Mouse (Mus musculus): ENCODE data around the gene Defb30. TPM values are rescaled to one million over a fixed set of nuclear protein-coding genes. Genes with fewer than 3 reads are reported as not detected.

The Defb30 gene
- total and polyA plus RNA-seq, 2 experiments from 2014 or later, result not detected

DNA sequence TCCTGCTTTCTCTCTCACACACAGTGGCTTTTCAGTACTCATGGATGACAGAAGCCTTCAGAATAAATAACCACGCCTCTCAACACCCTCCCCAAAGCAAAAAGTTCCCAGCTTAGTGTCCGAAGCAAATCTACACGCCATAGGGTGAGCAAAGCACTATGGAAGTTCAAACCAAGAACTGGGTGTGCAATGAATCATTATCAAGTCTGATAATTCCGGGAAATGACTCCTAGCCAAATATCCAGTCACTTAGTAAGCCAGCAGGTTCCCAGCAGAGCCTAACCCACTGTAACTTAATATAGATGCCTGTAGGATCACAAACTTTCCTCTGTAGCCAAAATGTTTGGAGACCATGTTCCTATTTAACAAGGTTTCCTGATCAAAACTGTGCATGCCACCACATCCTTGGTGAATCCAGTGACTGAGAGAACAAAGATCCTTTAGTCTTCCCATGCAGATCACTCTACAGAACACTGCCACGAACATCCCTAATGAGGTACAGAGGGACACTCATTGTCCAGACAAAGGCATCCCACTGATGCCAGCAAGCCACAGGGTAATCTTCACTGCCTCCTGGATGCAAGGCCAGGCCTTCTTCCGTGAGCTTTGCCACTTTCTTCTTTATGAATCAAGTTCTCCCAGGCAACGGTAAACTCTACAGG is 57.8 kb downstream of the Defb30 start:
- H3K9me3 ChIP-seq (replicated peaks; ENCODE audit: control insufficient read depth, low read length), result no peaks in the 10 kb centered on the region
- H3K4me1 ChIP-seq (ENCODE audit: control insufficient read depth, insufficient read depth), result no peaks in the 10 kb centered on the region; the same call in none of the 2 replicates
- no peak overlapping the region for H3K4me2 ChIP-seq (ENCODE audit: low read depth, low read length)
- no peak overlapping the region for H3K27ac ChIP-seq (ENCODE audit: low read depth)
- DNase-seq (ENCODE audit: low spot score) (no peak), ATAC-seq (ENCODE audit: insufficient read depth, low read depth) (no peak)
- H3K4me3 ChIP-seq (ENCODE audit: low read depth, low read length), result no peak overlapping the region
- no peak overlapping the region for H3K9ac ChIP-seq (replicated peaks; ENCODE audit: low read depth, low read length)
- 59% methylated on average over 7 of the region's 7 CpGs for WGBS
- TF ChIP-seq CTCF (IDR thresholded peaks at IDR 0.05; ENCODE audit: low read depth) (no peak), EP300 (IDR thresholded peaks at IDR 0.05; ENCODE audit: low read depth) (no peak)
- no peaks in the 10 kb centered on the region for H3K36me3 ChIP-seq (replicated peaks; ENCODE audit: control insufficient read depth, insufficient read depth, low read length)
- no peaks in the 10 kb centered on the region for H3K27me3 ChIP-seq (ENCODE audit: control insufficient read depth, insufficient read depth, low read length)

DNA sequence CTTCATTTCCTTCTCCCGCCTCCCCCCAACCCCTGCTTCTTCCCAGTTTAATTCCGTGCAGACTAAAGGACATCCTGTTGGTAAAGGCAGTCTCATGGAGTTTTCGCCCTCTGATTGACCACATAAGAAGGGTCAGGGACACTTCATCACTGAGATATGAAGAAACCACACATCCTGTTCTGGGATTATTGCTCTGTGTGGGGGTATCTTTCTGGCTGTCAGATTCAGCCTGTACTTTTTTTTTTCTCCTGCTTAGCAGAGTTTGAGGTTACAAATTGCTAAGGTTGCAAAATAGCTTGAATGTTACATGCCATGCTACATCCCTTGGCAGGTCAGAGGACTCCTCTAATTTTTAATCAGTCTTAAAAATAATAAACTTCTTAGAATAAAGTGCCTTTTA is 58.5 kb downstream of the Defb30 start:
- ATAC-seq (ENCODE audit: insufficient read depth, low read depth), result no peak
- H3K36me3 ChIP-seq (replicated peaks; ENCODE audit: control insufficient read depth, insufficient read depth, low read length), result no peaks in the 10 kb centered on the region
- H3K4me2 ChIP-seq (ENCODE audit: low read depth, low read length), result no peak overlapping the region
- H3K4me3 ChIP-seq (ENCODE audit: low read depth, low read length), result no peak overlapping the region
- 56% methylated on average over 3 of the region's 3 CpGs for WGBS
- no peak for TF ChIP-seq EP300 (IDR thresholded peaks at IDR 0.05; ENCODE audit: low read depth)
- TF ChIP-seq CTCF (IDR thresholded peaks at IDR 0.05; ENCODE audit: low read depth), result no peak
- H3K27ac ChIP-seq (ENCODE audit: low read depth), result no peak overlapping the region
- H3K9ac ChIP-seq (replicated peaks; ENCODE audit: low read depth, low read length), result no peak overlapping the region
- DNase-seq (ENCODE audit: low spot score), result no peak
- no peaks in the 10 kb centered on the region for H3K27me3 ChIP-seq (ENCODE audit: control insufficient read depth, insufficient read depth, low read length)
- no peaks in the 10 kb centered on the region for H3K9me3 ChIP-seq (replicated peaks; ENCODE audit: control insufficient read depth, low read length)
- H3K4me1 ChIP-seq (ENCODE audit: control insufficient read depth, insufficient read depth), result no peaks in the 10 kb centered on the region; the same call in none of the 2 replicates

DNA sequence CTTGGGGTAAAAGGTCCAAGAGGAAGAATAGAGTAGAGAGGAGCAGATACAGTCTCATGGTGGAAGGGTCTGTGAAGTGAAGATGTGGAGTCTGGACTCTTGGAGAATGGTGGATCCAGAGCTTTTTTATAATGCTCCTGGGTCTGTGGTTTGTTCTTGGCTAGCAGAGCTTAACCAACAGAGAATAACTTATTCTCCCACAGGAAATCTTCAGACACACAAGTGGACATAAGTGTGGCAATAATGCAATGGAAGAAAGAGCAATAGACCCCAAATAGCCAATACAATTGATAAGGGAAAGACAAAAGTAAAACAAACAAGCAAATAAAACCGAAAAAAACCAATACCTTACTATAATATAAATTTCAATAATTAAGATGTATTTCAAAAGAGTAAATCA is 65.3 kb downstream of the Defb30 start, which contains the start of gene Defb48:
Gene Defb48 (minus strand): TSS at position 101 of the 400 bp plus-strand sequence.
- H3K4me2 ChIP-seq (ENCODE audit: low read depth, low read length), result no peak within 1 kb of the TSS
- 55% methylated on average over 1 of the region's 1 CpGs for WGBS
- H3K27ac ChIP-seq (ENCODE audit: low read depth), result no peak within 1 kb of the TSS
- no peak for ATAC-seq (ENCODE audit: insufficient read depth, low read depth)
- no peaks in the 10 kb centered on the region for H3K4me1 ChIP-seq (ENCODE audit: control insufficient read depth, insufficient read depth)
- H3K9me3 ChIP-seq (replicated peaks; ENCODE audit: control insufficient read depth, low read length), result no peaks in the 10 kb centered on the region
- no peaks in the 10 kb centered on the region for H3K36me3 ChIP-seq (replicated peaks; ENCODE audit: control insufficient read depth, insufficient read depth, low read length)
- TF ChIP-seq EP300 (IDR thresholded peaks at IDR 0.05; ENCODE audit: low read depth), result no peak
- no peak for TF ChIP-seq CTCF (IDR thresholded peaks at IDR 0.05; ENCODE audit: low read depth)
- no peak for DNase-seq (ENCODE audit: low spot score)
- no peaks in the 10 kb centered on the region for H3K27me3 ChIP-seq (ENCODE audit: control insufficient read depth, insufficient read depth, low read length)
- no peak within 1 kb of the TSS for H3K9ac ChIP-seq (replicated peaks; ENCODE audit: low read depth, low read length)
- no peak within 1 kb of the TSS for H3K4me3 ChIP-seq (ENCODE audit: low read depth, low read length)

Other genes starting within 250 kb of the Defb30 start
- gene Wdfy2, start 212.3 kb downstream of the Defb30 start, total RNA-seq (2014; rRNA removed; ENCODE audit: low replicate concordance), result 10.5 and 11.8 TPM in 2 replicates
- gene Wdfy2, start 212.3 kb downstream of the Defb30 start, polyA plus RNA-seq (2015; fragmentation: Nextera tagmentation; extraction: Ambion mirVana), result 1.7 and 1.8 TPM in 2 replicates
- gene Defb48, start 65.5 kb downstream of the Defb30 start, total RNA-seq (2014; rRNA removed; ENCODE audit: low replicate concordance), result not detected in 2 replicates
- gene Defb48, start 65.5 kb downstream of the Defb30 start, polyA plus RNA-seq (2015; fragmentation: Nextera tagmentation; extraction: Ambion mirVana), result not detected in 2 replicates
- not detected in 2 replicates for gene Defb47, start 51.9 kb downstream of the Defb30 start, total RNA-seq (2014; rRNA removed; ENCODE audit: low replicate concordance)
- gene Defb47, start 51.9 kb downstream of the Defb30 start, polyA plus RNA-seq (2015; fragmentation: Nextera tagmentation; extraction: Ambion mirVana), result not detected in 2 replicates
- not detected in 2 replicates for gene Defb43, start 38.2 kb downstream of the Defb30 start, total RNA-seq (2014; rRNA removed; ENCODE audit: low replicate concordance)
- not detected in 2 replicates for gene Defb43, start 38.2 kb downstream of the Defb30 start, polyA plus RNA-seq (2015; fragmentation: Nextera tagmentation; extraction: Ambion mirVana)
- gene Defb42, start 3.0 kb downstream of the Defb30 start, total RNA-seq (2014; rRNA removed; ENCODE audit: low replicate concordance), result not detected in 2 replicates
- gene Defb42, start 3.0 kb downstream of the Defb30 start, polyA plus RNA-seq (2015; fragmentation: Nextera tagmentation; extraction: Ambion mirVana), result 0.88 and 1.1 TPM in 2 replicates